In the genomic region with DNA sequence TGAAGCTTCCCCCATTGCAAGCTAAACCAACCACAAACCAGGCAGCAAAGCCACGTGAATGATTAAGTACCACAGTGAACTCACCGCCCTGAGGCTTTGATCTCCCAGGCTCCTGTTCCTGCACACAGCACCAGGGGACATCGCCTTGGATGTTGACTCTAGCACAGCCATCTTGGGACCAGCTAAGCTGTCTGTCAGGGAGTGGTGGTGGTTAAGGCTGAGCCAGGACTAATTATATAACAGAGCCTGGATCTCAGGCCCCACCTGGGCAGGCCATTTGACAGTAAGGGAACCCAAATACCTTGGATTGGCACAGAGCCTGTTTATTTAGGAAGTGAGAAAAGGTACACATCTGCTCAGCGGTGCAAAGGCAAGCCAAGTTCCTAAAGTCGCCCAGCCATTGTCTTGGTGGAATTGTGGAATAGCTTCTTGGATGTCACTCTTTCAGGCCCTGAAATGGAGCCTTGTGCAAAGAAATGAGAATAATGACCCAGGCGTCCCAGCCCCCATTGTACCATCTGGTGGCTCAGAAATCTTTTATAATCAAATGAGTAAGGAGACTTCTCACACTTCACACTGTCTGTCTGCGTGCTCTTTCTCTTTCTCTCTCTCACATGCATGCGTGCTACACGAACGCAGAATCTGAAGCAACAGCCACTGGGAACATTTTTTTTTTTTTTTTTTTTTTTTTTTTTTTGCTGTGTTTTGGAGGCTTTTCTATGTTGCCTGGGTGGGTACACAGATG, we compare ENCODE assay signal across 10 mouse cellular contexts. TPM values are rescaled to one million over a fixed set of nuclear protein-coding genes. Genes with fewer than 3 reads are reported as not detected.
DNase-seq lines count a peak whose midpoint lies in the region; ATAC-seq and TF ChIP-seq lines count a peak whose summit lies in the region.
"Had no signal": no experiment of that assay in that cellular context is flagged by ENCODE, and none has a peak within 500 bp of the region (broad histone marks: within the 10 kb centered on the region; RNA-seq: fewer than 3 reads in every experiment).

No protein-coding gene starts in this region.

- H3K4me3 ChIP-seq in spleen, adult 2 months (ENCODE audit: extremely low read depth, insufficient read depth, insufficient read length): no peak overlapping the region
- H3K4me3 ChIP-seq in liver, embryonic 13.5 days (replicated peaks): no peak overlapping the region
- H3K4me3 ChIP-seq: heart, embryonic 15.5 days had no signal

- no peaks in the 10 kb centered on the region for H3K27me3 ChIP-seq in spleen, adult 2 months (ENCODE audit: control insufficient read depth, insufficient read depth, low read length)
- no peaks in the 10 kb centered on the region for H3K27me3 ChIP-seq in liver, embryonic 13.5 days
- H3K27me3 ChIP-seq: CH12.LX; heart, embryonic 15.5 days had no signal

- no peaks in the 10 kb centered on the region for H3K36me3 ChIP-seq in spleen, adult 2 months (ENCODE audit: control insufficient read depth, insufficient read depth, low read length)
- H3K36me3 ChIP-seq in liver, embryonic 13.5 days: no peaks in the 10 kb centered on the region
- H3K36me3 ChIP-seq: heart, embryonic 15.5 days had no signal

- ATAC-seq in liver, embryonic 13.5 days (ENCODE audit: low read depth): 0 out of 2 replicates have a peak, but pooled peaks have one; percentile 13

- peaks cover 28% of the 10 kb centered on the region; the same call in 1 of the 2 replicates for H3K4me1 ChIP-seq in spleen, adult 2 months (ENCODE audit: control insufficient read depth, insufficient read depth, insufficient read length)
- peaks cover 71% of the 10 kb centered on the region for H3K4me1 ChIP-seq in liver, embryonic 13.5 days (replicated peaks)

- TF ChIP-seq POLR2A in spleen, adult 2 months (IDR thresholded peaks at IDR 0.05; ENCODE audit: low read depth, low read length): no peak

- H3K9ac ChIP-seq in liver, embryonic 13.5 days: no peak overlapping the region

- H3K27ac ChIP-seq in spleen, adult 2 months (ENCODE audit: insufficient read depth, low read length): peak overlapping the region; percentile 46; the same call in 1 of the 2 replicates
- H3K27ac ChIP-seq in liver, embryonic 13.5 days: peak overlapping the region; percentile 80

- peak; percentile 50 to 51 for DNase-seq in cerebellum, postnatal 25 days
- DNase-seq in cerebellum, adult 9-10 months: no peak
- no peak for DNase-seq in spleen, adult 2 months (ENCODE audit: low read depth in 1 of 2, low spot score in 2 of 2)
- DNase-seq in spleen, postnatal 10 days (ENCODE audit: low spot score in 2 of 2): no peak
- no peak for DNase-seq in liver, embryonic 13.5 days
- DNase-seq in thymus, postnatal 4 days: peak; percentile 64
- DNase-seq in spleen, adult 18-20 months: no peak
- DNase-seq in spleen, postnatal 4 days (ENCODE audit: low spot score in 2 of 2): no peak

- 66% methylated on average over 10 of the region's 10 CpGs for WGBS in spleen, adult 2 months
- WGBS in liver, embryonic 13.5 days (ENCODE audit: insufficient replicate concordance): 60% methylated on average over 10 of the region's 10 CpGs

- TF ChIP-seq CTCF in spleen, adult 2 months (IDR thresholded peaks at IDR 0.05; ENCODE audit: extremely low read depth, insufficient read depth, insufficient read length, insufficient replicate concordance): no peak

- H3K4me2 ChIP-seq in liver, embryonic 13.5 days: no peak overlapping the region

- H3K9me3 ChIP-seq in liver, embryonic 13.5 days (replicated peaks): no peaks in the 10 kb centered on the region
- H3K9me3 ChIP-seq: heart, embryonic 15.5 days had no signal

RNA-seq across cellular contexts. Expression of gene Hpcal1, which starts 36.1 kb away (rescaled TPM):
- polyA plus RNA-seq in spleen, adult 2 months (2012; rRNA removed): 76.2 and 81.8 TPM in 2 replicates
- polyA plus RNA-seq in liver, embryonic 13.5 days (2015; fragmentation: Nextera tagmentation; extraction: Ambion mirVana): 15.7 and 16.0 TPM in 2 replicates

Comparison
In these comparisons a context has a peak if more than half of its experiments do, and no peak if none do; other contexts are left out.
1. DNase-seq: peak in cerebellum, postnatal 25 days (2 of 2) and thymus, postnatal 4 days (single experiment); none in cerebellum, adult 9-10 months (single experiment), spleen, adult 2 months (0 of 2), spleen, postnatal 10 days (0 of 2), liver, embryonic 13.5 days (single experiment), spleen, adult 18-20 months (0 of 2) and spleen, postnatal 4 days (0 of 2).